Mouse (Mus musculus) thymus, postnatal 10 days (tissue): ENCODE results near the gene Tmem140.

Source experiments
- DNase-seq, 2 experiments: peaks; one replicate each; pipeline ENCODE4 v3.0.0; 2021; ENCODE audit warnings: low spot score in 2 of 2

Tmem140 gene

GRCm38 (mm10) chr6:34907696-34908260 lies 44.8 kb downstream of the Tmem140 start:
- DNase-seq, result no peak

- DNase-seq, result no peak
These were observed 46.8 kb downstream of the Tmem140 start for GRCm38 (mm10) chr6:34909631-34910345.

GRCm38 (mm10) chr6:34910371-34911219 lies 47.6 kb downstream of the Tmem140 start, which contains the start of gene Wdr91:
Gene Wdr91 (minus strand): TSS chr6:34910876.
- DNase-seq, result peak; percentile 88 to 97

GRCm38 (mm10) chr6:34913341-34914040 lies 50.5 kb downstream of the Tmem140 start:
- DNase-seq, result no peak

- no peak for DNase-seq
These were observed 51.5 kb downstream of the Tmem140 start for GRCm38 (mm10) chr6:34914462-34914861.

GRCm38 (mm10) chr6:34919146-34919545 lies 56.2 kb downstream of the Tmem140 start:
- no peak for DNase-seq

- no peak for DNase-seq
These were observed 57.0 kb downstream of the Tmem140 start, which contains the start of gene Stra8 for GRCm38 (mm10) chr6:34919956-34920355. Gene Stra8 (plus strand): TSS chr6:34920163.

- no peak for DNase-seq
These were observed 57.7 kb downstream of the Tmem140 start for GRCm38 (mm10) chr6:34920631-34921030.

GRCm38 (mm10) chr6:34921941-34922340 lies 59.0 kb downstream of the Tmem140 start:
- no peak for DNase-seq
